Mouse (Mus musculus): ENCODE data around the gene Ctla4. TPM values are rescaled to one million over a fixed set of nuclear protein-coding genes. Genes with fewer than 3 reads are reported as not detected.

Gene Ctla4
- polyA plus RNA-seq, 1 experiment from 2014 or later, result not detected

GRCm38 (mm10) chr1:60852075-60852769 lies 34.6 kb upstream of the Ctla4 start:
- ATAC-seq (ENCODE audit: insufficient read depth), result no peak
- H3K4me3 ChIP-seq (ENCODE audit: low read depth, low read length), result no peak overlapping the region

GRCm38 (mm10) chr1:60852770-60853147 lies 34.0 kb upstream of the Ctla4 start:
- no peak overlapping the region for H3K9ac ChIP-seq
- H3K36me3 ChIP-seq (ENCODE audit: insufficient read depth), result no peaks in the 10 kb centered on the region
- H3K4me3 ChIP-seq (ENCODE audit: low read depth, low read length), result no peak overlapping the region
- ATAC-seq (ENCODE audit: insufficient read depth) (no peak), DNase-seq (no peak)
- no peaks in the 10 kb centered on the region for H3K9me3 ChIP-seq (ENCODE audit: low read depth, low read length)
- no peaks in the 10 kb centered on the region for H3K27me3 ChIP-seq (ENCODE audit: insufficient read depth, low read length)
- no peak overlapping the region for H3K4me2 ChIP-seq
- 0 out of 2 replicates have a peak, but pooled peaks cover 4% of the 10 kb centered on the region for H3K4me1 ChIP-seq (ENCODE audit: insufficient read depth)
- no peak overlapping the region for H3K27ac ChIP-seq (ENCODE audit: low read depth)
- TF ChIP-seq CTCF (IDR thresholded peaks at IDR 0.05; ENCODE audit: low read depth), result no peak
- 70% methylated on average over 6 of the region's 6 CpGs for WGBS

More at GRCm38 (mm10) chr1:60852075-60852769, 34.6 kb upstream of the Ctla4 start:
- Histone ChIP-seq H3K9me3 (ENCODE audit: low read depth, low read length) (no peaks in the 10 kb centered on the region), H3K9ac (no peak overlapping the region), H3K27me3 (ENCODE audit: insufficient read depth, low read length) (no peaks in the 10 kb centered on the region), H3K4me2 (no peak overlapping the region), H3K27ac (ENCODE audit: low read depth) (no peak overlapping the region), H3K36me3 (ENCODE audit: insufficient read depth) (no peaks in the 10 kb centered on the region), H3K4me1 (ENCODE audit: insufficient read depth) (0 out of 2 replicates have a peak, but pooled peaks cover 4% of the 10 kb centered on the region)
- no peak for DNase-seq
- no peak for TF ChIP-seq CTCF (IDR thresholded peaks at IDR 0.05; ENCODE audit: low read depth)
- 51% methylated on average over 10 of the region's 10 CpGs for WGBS

DNA sequence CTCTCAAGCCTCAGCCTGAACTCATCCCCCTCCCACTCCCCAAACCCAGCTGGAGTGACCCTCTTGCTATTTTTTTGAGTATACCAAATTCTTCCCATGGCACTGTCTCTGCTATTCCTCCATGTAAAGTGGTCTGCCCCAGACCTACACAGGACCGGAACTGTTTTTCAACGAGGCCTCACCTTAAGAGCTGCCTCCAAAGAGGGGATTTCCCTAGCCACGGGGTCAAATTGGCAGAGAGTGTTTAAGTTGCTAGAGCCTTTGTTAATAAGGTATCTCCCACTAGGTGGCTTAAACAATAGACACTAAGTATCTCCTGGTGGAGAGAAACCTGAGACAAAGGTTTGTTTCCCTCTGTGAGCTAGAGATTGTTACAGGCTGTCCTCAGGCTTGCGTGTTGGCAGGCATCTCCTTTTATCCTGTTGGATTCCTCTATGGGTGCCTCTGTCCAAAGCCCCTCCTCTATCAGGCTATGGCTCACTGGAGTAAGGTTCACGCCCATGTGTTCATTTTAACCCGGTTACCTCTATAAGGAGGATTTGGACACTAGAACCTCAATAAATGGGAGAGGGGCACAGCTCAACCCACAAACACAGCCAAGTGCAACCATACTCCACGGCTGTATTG lies 33.4 kb upstream of the Ctla4 start:
- Histone ChIP-seq H3K36me3 (ENCODE audit: insufficient read depth) (no peaks in the 10 kb centered on the region), H3K27me3 (ENCODE audit: insufficient read depth, low read length) (no peaks in the 10 kb centered on the region), H3K27ac (ENCODE audit: low read depth) (no peak overlapping the region), H3K4me2 (no peak overlapping the region), H3K9ac (no peak overlapping the region), H3K4me1 (ENCODE audit: insufficient read depth) (0 out of 2 replicates have a peak, but pooled peaks cover 4% of the 10 kb centered on the region), H3K4me3 (ENCODE audit: low read depth, low read length) (no peak overlapping the region), H3K9me3 (ENCODE audit: low read depth, low read length) (no peaks in the 10 kb centered on the region)
- ATAC-seq (ENCODE audit: insufficient read depth) (no peak; the same call in 1 of the 2 replicates), DNase-seq (no peak)
- WGBS, result 55% methylated on average over 7 of the region's 7 CpGs
- TF ChIP-seq CTCF (IDR thresholded peaks at IDR 0.05; ENCODE audit: low read depth), result no peak

- no peak overlapping the region for H3K4me3 ChIP-seq (ENCODE audit: low read depth, low read length)
- no peak for ATAC-seq (ENCODE audit: insufficient read depth)
- no peak overlapping the region for H3K27ac ChIP-seq (ENCODE audit: low read depth)
- WGBS, result 75% methylated on average over 5 of the region's 5 CpGs
- H3K4me1 ChIP-seq (ENCODE audit: insufficient read depth), result 0 out of 2 replicates have a peak, but pooled peaks cover 4% of the 10 kb centered on the region
- TF ChIP-seq CTCF (IDR thresholded peaks at IDR 0.05; ENCODE audit: low read depth), result no peak
- no peak overlapping the region for H3K9ac ChIP-seq
- H3K4me2 ChIP-seq, result no peak overlapping the region
- no peak for DNase-seq
- no peaks in the 10 kb centered on the region for H3K27me3 ChIP-seq (ENCODE audit: insufficient read depth, low read length)
- H3K9me3 ChIP-seq (ENCODE audit: low read depth, low read length), result no peaks in the 10 kb centered on the region
- H3K36me3 ChIP-seq (ENCODE audit: insufficient read depth), result no peaks in the 10 kb centered on the region
Observed at GRCm38 (mm10) chr1:60853991-60854390, 32.8 kb upstream of the Ctla4 start.

DNA sequence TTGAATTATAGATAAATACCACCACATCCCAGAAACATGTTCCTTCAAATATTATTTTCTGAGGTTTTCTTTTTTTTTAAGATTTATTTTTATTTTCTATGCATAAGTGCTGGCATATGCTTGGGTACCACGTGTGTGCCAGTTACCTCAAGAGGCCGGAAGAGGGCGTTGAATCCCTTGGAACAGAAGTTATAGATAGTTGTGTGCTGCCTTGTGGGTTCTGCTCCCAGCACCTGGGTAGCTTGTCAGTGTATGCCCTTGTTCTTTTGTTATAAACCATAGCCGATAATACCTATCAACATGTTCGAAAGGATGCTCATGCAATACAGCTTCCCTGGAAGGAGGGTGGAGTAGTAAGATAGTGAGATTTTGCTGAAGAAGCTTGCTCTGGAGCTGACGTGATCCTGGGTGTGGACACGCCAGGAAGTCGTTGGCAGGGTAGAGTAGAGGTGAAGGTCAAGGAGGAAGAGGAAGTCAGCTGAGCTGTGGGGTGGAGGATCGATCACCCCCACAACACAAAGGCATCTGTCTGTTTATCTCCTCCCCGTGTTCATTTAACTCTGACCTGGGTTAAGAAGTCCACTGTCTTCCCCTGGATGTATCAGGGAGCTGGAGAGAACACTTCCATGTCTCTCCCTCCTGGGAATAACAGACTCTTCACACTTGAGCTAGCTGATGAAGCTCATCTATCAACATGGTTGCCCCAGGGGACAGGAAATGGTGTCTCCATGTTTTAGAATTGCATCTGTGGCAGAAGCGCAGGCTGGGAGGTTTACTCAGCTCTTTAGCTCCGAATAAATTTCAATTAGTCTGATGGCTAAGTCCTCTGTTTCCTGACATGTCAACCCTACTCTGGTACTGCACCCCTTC lies 29.2 kb upstream of the Ctla4 start:
- no peak for DNase-seq
- no peak for ATAC-seq (ENCODE audit: insufficient read depth)
- no peak overlapping the region for H3K4me2 ChIP-seq
- WGBS, result 67% methylated on average over 12 of the region's 12 CpGs
- no peak overlapping the region for H3K4me3 ChIP-seq (ENCODE audit: low read depth, low read length)
- no peaks in the 10 kb centered on the region for H3K36me3 ChIP-seq (ENCODE audit: insufficient read depth)
- no peaks in the 10 kb centered on the region for H3K27me3 ChIP-seq (ENCODE audit: insufficient read depth, low read length)
- H3K9me3 ChIP-seq (ENCODE audit: low read depth, low read length), result no peaks in the 10 kb centered on the region
- H3K9ac ChIP-seq, result no peak overlapping the region
- no peak overlapping the region for H3K27ac ChIP-seq (ENCODE audit: low read depth)
- H3K4me1 ChIP-seq (ENCODE audit: insufficient read depth), result 0 out of 2 replicates have a peak, but pooled peaks cover 4% of the 10 kb centered on the region
- TF ChIP-seq CTCF (IDR thresholded peaks at IDR 0.05; ENCODE audit: low read depth), result no peak

DNA sequence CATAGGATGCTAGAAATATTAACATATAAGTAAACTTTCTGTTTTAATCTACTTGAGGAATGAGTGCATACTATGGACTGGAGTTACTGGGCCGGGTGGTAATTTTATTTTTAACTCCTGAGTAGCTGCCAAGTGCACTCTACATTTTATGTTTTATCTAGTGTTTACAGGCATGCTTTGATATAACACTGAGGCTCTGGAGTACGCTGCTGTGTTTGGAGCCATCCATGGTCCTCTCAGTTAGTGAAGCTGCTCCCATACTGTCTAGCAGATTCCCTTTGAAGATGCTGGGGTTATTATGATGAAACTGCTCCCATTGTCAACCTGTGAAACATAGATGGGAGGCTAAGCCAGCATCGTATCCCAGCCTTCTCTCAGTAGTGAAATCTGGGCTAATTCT lies 27.6 kb upstream of the Ctla4 start:
- Histone ChIP-seq H3K36me3 (ENCODE audit: insufficient read depth) (no peaks in the 10 kb centered on the region), H3K9ac (no peak overlapping the region), H3K4me1 (ENCODE audit: insufficient read depth) (no peaks in the 10 kb centered on the region; the same call in 1 of the 2 replicates), H3K27ac (ENCODE audit: low read depth) (no peak overlapping the region), H3K9me3 (ENCODE audit: low read depth, low read length) (no peaks in the 10 kb centered on the region), H3K27me3 (ENCODE audit: insufficient read depth, low read length) (no peaks in the 10 kb centered on the region), H3K4me2 (no peak overlapping the region), H3K4me3 (ENCODE audit: low read depth, low read length) (no peak overlapping the region)
- 43% methylated on average over 3 of the region's 3 CpGs for WGBS
- peak; percentile 67 for DNase-seq
- TF ChIP-seq CTCF (IDR thresholded peaks at IDR 0.05; ENCODE audit: low read depth), result no peak
- peak; percentile 19; the same call in 1 of the 2 replicates for ATAC-seq (ENCODE audit: insufficient read depth)

Measured in lung, embryonic 14.5 days (tissue).